Mouse (Mus musculus) mouse trophoblast stem cell (cell line): ENCODE results near the gene Zfp661.
"Not testable (repeated sequence)": the region's sequence is repeated elsewhere in the genome, so short reads cannot be mapped to it uniquely, and the experiment has no call there.

Experiments used
- in situ Hi-C, 2 experiments: fragments of 300-500 bp; cut with MseI, MboI; formaldehyde crosslinking; loops; 2 replicates in 1 of 2; 3 replicates in 1 of 2; pipeline ENCODE4 v1.15.1; 2025

The Zfp661 gene

GRCm38 (mm10) chr2:127586694-127587513 is at the start of gene Zfp661, which contains the start of gene Mrps5:
Gene Zfp661 (minus strand): TSS chr2:127587094.
Gene Mrps5 (plus strand): TSS chr2:127587222.
- in situ Hi-C loops, result no loop called here

GRCm38 (mm10) chr2:127635581-127635980 is 48.7 kb upstream of the Zfp661 start:
- in situ Hi-C loops, result no loop called here

- in situ Hi-C loops, result no loop called here
These were observed 45.7 kb upstream of the Zfp661 start for GRCm38 (mm10) chr2:127632601-127633000.

GRCm38 (mm10) chr2:127627990-127628570 is 41.2 kb upstream of the Zfp661 start:
- in situ Hi-C loops, result no loop called here

- in situ Hi-C loops, result no loop called here
These were observed 40.5 kb upstream of the Zfp661 start for GRCm38 (mm10) chr2:127627354-127627753.

- in situ Hi-C loops, result no loop called here
These were observed 38.8 kb upstream of the Zfp661 start for GRCm38 (mm10) chr2:127625659-127626058.

- in situ Hi-C loops, result no loop called here
These were observed 37.9 kb upstream of the Zfp661 start for GRCm38 (mm10) chr2:127624786-127625185.

- in situ Hi-C loops, result no loop called here
These were observed 35.2 kb upstream of the Zfp661 start for GRCm38 (mm10) chr2:127622065-127622464.

- in situ Hi-C loops, result no loop called here
These were observed 32.4 kb upstream of the Zfp661 start for GRCm38 (mm10) chr2:127619311-127619710.

GRCm38 (mm10) chr2:127612288-127612687 is 25.4 kb upstream of the Zfp661 start:
- in situ Hi-C loops, result no loop called here

- in situ Hi-C loops, result no loop called here
These were observed 24.5 kb upstream of the Zfp661 start for GRCm38 (mm10) chr2:127611386-127611785.

GRCm38 (mm10) chr2:127608986-127609385 is 22.1 kb upstream of the Zfp661 start:
- in situ Hi-C loops, result loop anchor here in 1 of 2 experiments (5.0 kb wide), 1 partner anchor 58 kb away; no protein-coding TSS in a partner anchor

GRCm38 (mm10) chr2:127608234-127608633 is 21.3 kb upstream of the Zfp661 start:
- in situ Hi-C loops, result loop anchor here in 1 of 2 experiments (5.0 kb wide), 1 partner anchor 59 kb away; no protein-coding TSS in a partner anchor

GRCm38 (mm10) chr2:127605203-127605602 is 18.3 kb upstream of the Zfp661 start:
- in situ Hi-C loops, result loop anchor here in 1 of 2 experiments (5.0 kb wide), 1 partner anchor 62 kb away; no protein-coding TSS in a partner anchor

GRCm38 (mm10) chr2:127603383-127603782 is 16.5 kb upstream of the Zfp661 start:
- in situ Hi-C loops, result not testable (repeated sequence)

- in situ Hi-C loops, result no loop called here
These were observed 3.9 kb upstream of the Zfp661 start for GRCm38 (mm10) chr2:127590840-127591239.

- in situ Hi-C loops, result no loop called here
These were observed 3.3 kb upstream of the Zfp661 start for GRCm38 (mm10) chr2:127590204-127590603.

GRCm38 (mm10) chr2:127588897-127589296 is 2.0 kb upstream of the Zfp661 start:
- in situ Hi-C loops, result no loop called here

GRCm38 (mm10) chr2:127587514-127587844 is 585 bp upstream of the Zfp661 start:
- in situ Hi-C loops, result no loop called here

- in situ Hi-C loops, result no loop called here
These were observed 2.4 kb downstream of the Zfp661 start for GRCm38 (mm10) chr2:127584436-127584858.

- in situ Hi-C loops, result no loop called here
These were observed 13.6 kb downstream of the Zfp661 start for GRCm38 (mm10) chr2:127573322-127573721.

GRCm38 (mm10) chr2:127559070-127559966 is 27.6 kb downstream of the Zfp661 start:
- in situ Hi-C loops, result loop anchor here (5.0 kb wide), 1 partner anchor 52 kb away; no protein-coding TSS in a partner anchor
